ENCODE assay signal across 8 mouse cellular contexts in the genomic region with DNA sequence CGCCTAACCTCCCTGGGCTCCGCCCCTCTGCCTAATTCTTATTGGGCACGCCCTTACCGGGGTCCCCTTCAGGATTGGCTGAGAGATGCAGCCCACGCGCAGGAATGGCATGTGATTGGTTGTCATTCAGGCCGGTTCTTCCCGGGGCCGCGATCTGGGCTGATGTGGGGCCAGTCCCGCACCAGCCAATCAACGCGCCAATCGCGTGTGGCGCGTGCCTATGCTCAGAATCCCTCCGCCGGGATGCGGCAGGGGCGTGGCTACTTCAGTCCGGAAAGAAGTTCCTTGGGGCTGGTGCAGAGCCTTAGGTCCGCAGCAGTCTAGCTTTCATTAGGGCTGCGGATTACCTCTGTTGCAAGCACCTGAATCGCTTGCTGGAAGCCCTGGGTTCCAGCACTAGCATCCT. TPM values are rescaled to one million over a fixed set of nuclear protein-coding genes. Genes with fewer than 3 reads are reported as not detected.
DNase-seq lines count a peak whose midpoint lies in the region; ATAC-seq lines count a peak whose summit lies in the region.

No protein-coding gene starts in this region.

- under 1% methylated on average over 25 of the region's 25 CpGs for WGBS in intestine, embryonic 14.5 days

- intact Hi-C loops in left cerebral cortex, postnatal 14 days (cut with DNase I), result loop anchor here (1.0 kb wide), 1 partner anchor 10 kb away; a partner anchor contains a TSS

- peak overlapping the region; percentile 36 for H3K4me3 ChIP-seq in intestine, embryonic 14.5 days (ENCODE audit: low read depth, low read length)

- DNase-seq in adrenal gland, adult 18-20 months (ENCODE audit: low spot score in 2 of 2), result peak; percentile 86
- peak; percentile 99 for DNase-seq in embryo, embryonic 11 days
- peak; percentile 97 for DNase-seq in gastrocnemius, postnatal 25 days
- peak; percentile 92 for DNase-seq in intestine, embryonic 14.5 days (ENCODE audit: low spot score)
- DNase-seq in left cerebral cortex, postnatal 14 days (ENCODE audit: low spot score in 2 of 2), result peak; percentile 98
- DNase-seq in mesoderm, embryonic 11.5 days (ENCODE audit: low read depth, low spot score), result peak; percentile 99
- DNase-seq in right cerebral cortex, postnatal 36 days (ENCODE audit: low spot score in 2 of 2), result peak; percentile 98 to 99
- peak; percentile 97 for DNase-seq in yolk sac, embryonic 10.5 days (ENCODE audit: low spot score)

- H3K4me1 ChIP-seq in intestine, embryonic 14.5 days (replicated peaks; ENCODE audit: control insufficient read depth, insufficient read depth, low read length), result no peaks in the 10 kb centered on the region

- no peaks in the 10 kb centered on the region for H3K36me3 ChIP-seq in intestine, embryonic 14.5 days (ENCODE audit: control insufficient read depth, insufficient read depth, low read length)

- H3K4me2 ChIP-seq in intestine, embryonic 14.5 days (ENCODE audit: low read length), result peak overlapping the region; percentile 54

- no peak overlapping the region for H3K27ac ChIP-seq in intestine, embryonic 14.5 days (ENCODE audit: low read depth)

- H3K27me3 ChIP-seq in intestine, embryonic 14.5 days (replicated peaks; ENCODE audit: control insufficient read depth, insufficient read depth, low read length), result no peaks in the 10 kb centered on the region

- peak overlapping the region; percentile 32; the same call in 1 of the 2 replicates for H3K9ac ChIP-seq in intestine, embryonic 14.5 days (ENCODE audit: low read length)

- no peaks in the 10 kb centered on the region for H3K9me3 ChIP-seq in intestine, embryonic 14.5 days (ENCODE audit: control insufficient read depth, low read length)

- ATAC-seq in intestine, embryonic 14.5 days (replicated peaks; ENCODE audit: low FRiP score, low TSS enrichment, low read depth), result peak; percentile 100

RNA-seq across cellular contexts. Expression of a gene that starts 9.9 kb away (rescaled TPM):
- 100 to 1,000 TPM in 1 of 2 experiments, 10 to 100 TPM in 1; 90.2 to 165 TPM for total RNA-seq in adrenal gland, adult 18-20 months (2021)
- total RNA-seq in gastrocnemius, postnatal 25 days (2021), result 1 to 10 TPM; 3.3 to 4.8 TPM
- 66.9 and 78.6 TPM in 2 replicates for polyA plus RNA-seq in intestine, embryonic 14.5 days (2014; fragmentation: Nextera tagmentation; extraction: Ambion mirVana)
- total RNA-seq in left cerebral cortex, postnatal 14 days (2021), result 10 to 100 TPM; 62.2 to 68.4 TPM

RNA-seq across cellular contexts. Expression of a gene that starts 24.3 kb away (rescaled TPM):
- 10 to 100 TPM; 18.7 to 32.1 TPM for total RNA-seq in adrenal gland, adult 18-20 months (2021)
- total RNA-seq in gastrocnemius, postnatal 25 days (2021), result 1 to 10 TPM; 3.5 to 4.7 TPM
- polyA plus RNA-seq in intestine, embryonic 14.5 days (2014; fragmentation: Nextera tagmentation; extraction: Ambion mirVana), result 48.4 and 50.9 TPM in 2 replicates
- 10 to 100 TPM; 81.0 to 85.6 TPM for total RNA-seq in left cerebral cortex, postnatal 14 days (2021)

RNA-seq across cellular contexts. Expression of a gene that starts 31.8 kb away (rescaled TPM):
- 10 to 100 TPM; 16.7 to 19.3 TPM for total RNA-seq in adrenal gland, adult 18-20 months (2021)
- 1 to 10 TPM; 3.6 to 3.8 TPM for total RNA-seq in gastrocnemius, postnatal 25 days (2021)
- polyA plus RNA-seq in intestine, embryonic 14.5 days (2014; fragmentation: Nextera tagmentation; extraction: Ambion mirVana), result 9.6 and 11.3 TPM in 2 replicates
- 10 to 100 TPM; 10.1 to 10.9 TPM for total RNA-seq in left cerebral cortex, postnatal 14 days (2021)

Comparison
In these comparisons a context has a peak if more than half of its experiments do, and no peak if none do; other contexts are left out.
1. RNA of a gene that starts 9.9 kb away (total RNA-seq): 90.2 to 165 TPM in adrenal gland, adult 18-20 months and 62.2 to 68.4 TPM in left cerebral cortex, postnatal 14 days; 3.3 to 4.8 TPM in gastrocnemius, postnatal 25 days; every median in the first group is over 10 times any median in the second.
2. Peak in every context shown above with its lines, with median percentiles within 50 percentile points of each other: DNase-seq.